Mouse (Mus musculus): Measurements from ENCODE around the gene Smug1.

DNA sequence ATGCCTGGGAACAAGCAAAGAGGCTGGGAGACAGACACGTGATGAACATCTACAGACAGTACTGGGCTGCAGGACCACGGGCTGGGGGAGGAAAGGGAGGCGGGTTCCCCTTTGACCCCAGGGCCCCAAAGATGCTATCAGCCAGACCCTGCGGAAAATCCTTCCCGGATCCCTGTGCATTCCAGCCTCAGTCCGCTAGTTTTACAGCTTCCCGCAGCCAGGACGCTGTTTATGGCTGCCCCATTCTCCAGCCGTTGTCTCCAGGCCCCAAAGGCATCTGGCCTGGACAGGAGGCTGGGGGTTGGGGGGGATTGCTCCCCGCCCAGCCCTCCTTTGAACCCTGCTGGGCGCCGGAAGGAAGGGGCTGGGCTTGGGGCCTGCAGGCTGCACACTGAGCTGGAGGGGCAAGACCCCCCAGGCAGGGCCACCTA, 10.7 kb upstream of the Smug1 start:
- TF ChIP-seq FOSL1 (IDR thresholded peaks at IDR 0.05; ENCODE audit: insufficient read depth, low read length, poor library complexity, severe bottlenecking) (no peak), CTCF (IDR thresholded peaks at IDR 0.05; ENCODE audit: control insufficient read depth, insufficient read depth, insufficient read length) (no peak), MYOD1 (IDR thresholded peaks at IDR 0.05; ENCODE audit: control insufficient read depth, insufficient read length, low read depth) (no peak)

All from C2C12 (cell line).